Comparison of ENCODE assay signal across 8 mouse cellular contexts in genomic region chr10:17385181-17385580, GRCm38 (mm10).
DNase-seq lines count a peak whose midpoint lies in the region; ATAC-seq and TF ChIP-seq lines count a peak whose summit lies in the region.

No protein-coding gene starts in this region.

- no peaks in the 10 kb centered on the region for H3K27me3 ChIP-seq in forebrain, embryonic 10.5 days (ENCODE audit: poor library complexity, severe bottlenecking)
- H3K27me3 ChIP-seq in forebrain, postnatal 0 days (ENCODE audit: insufficient read depth, low read length) = no peaks in the 10 kb centered on the region

- H3K9me3 ChIP-seq in forebrain, embryonic 10.5 days = no peaks in the 10 kb centered on the region
- no peaks in the 10 kb centered on the region for H3K9me3 ChIP-seq in forebrain, postnatal 0 days (ENCODE audit: low read length)

- no peak overlapping the region for H3K4me2 ChIP-seq in forebrain, postnatal 0 days (ENCODE audit: low read depth)

- H3K4me1 ChIP-seq in forebrain, embryonic 10.5 days = peaks cover 4% of the 10 kb centered on the region; the same call in 1 of the 2 replicates
- H3K4me1 ChIP-seq in forebrain, postnatal 0 days (ENCODE audit: insufficient read depth) = no peaks in the 10 kb centered on the region

- no peak overlapping the region for H3K9ac ChIP-seq in forebrain, postnatal 0 days

- no peak overlapping the region for H3K4me3 ChIP-seq in forebrain, embryonic 10.5 days
- H3K4me3 ChIP-seq in forebrain, postnatal 0 days (ENCODE audit: low read depth, low read length) = no peak overlapping the region

- 62% methylated on average over 1 of the region's 1 CpGs for WGBS in forebrain, embryonic 10.5 days
- 48% methylated on average over 1 of the region's 1 CpGs for WGBS in forebrain, postnatal 0 days

- no peak for TF ChIP-seq CTCF in forebrain, postnatal 0 days (IDR thresholded peaks at IDR 0.05; ENCODE audit: low read depth)

- peak; percentile 16 for DNase-seq in forebrain, embryonic 10.5 days (ENCODE audit: extremely low spot score, low spot score)
- no peak for DNase-seq in forebrain, postnatal 0 days
- peak; percentile 3 for DNase-seq in urinary bladder, postnatal 25 days (ENCODE audit: low spot score)
- DNase-seq in urinary bladder, postnatal 4 days (ENCODE audit: low spot score in 2 of 2) = no peak
- peak; percentile 55 for DNase-seq in gastrocnemius, postnatal 25 days
- peak; percentile 74 for DNase-seq in skeletal muscle tissue, adult 2 months (ENCODE audit: low read depth, low spot score)
- no peak for DNase-seq in thymus, postnatal 0 days (ENCODE audit: low spot score)
- no peak for DNase-seq in natural killer cell, adult 2 months (ENCODE audit: low spot score in 2 of 2)

- no peak overlapping the region for H3K27ac ChIP-seq in forebrain, embryonic 10.5 days
- no peak overlapping the region for H3K27ac ChIP-seq in forebrain, postnatal 0 days (ENCODE audit: low read depth, low read length)

- ATAC-seq in forebrain, postnatal 0 days = no peak

- H3K36me3 ChIP-seq in forebrain, embryonic 10.5 days (replicated peaks) = no peaks in the 10 kb centered on the region
- H3K36me3 ChIP-seq in forebrain, postnatal 0 days (ENCODE audit: insufficient read depth) = no peaks in the 10 kb centered on the region

Comparison
In these comparisons a context has a peak if more than half of its experiments do, and no peak if none do; other contexts are left out.
1. DNase-seq: peak in forebrain, embryonic 10.5 days (single experiment), urinary bladder, postnatal 25 days (single experiment), gastrocnemius, postnatal 25 days (single experiment) and skeletal muscle tissue, adult 2 months (single experiment); none in forebrain, postnatal 0 days (single experiment), urinary bladder, postnatal 4 days (0 of 2), thymus, postnatal 0 days (single experiment) and natural killer cell, adult 2 months (0 of 2).